Mouse (Mus musculus) CD4-positive, CD25-positive, alpha-beta regulatory T cell, adult 2 months (primary cell): ENCODE results near the gene Sms.

Source experiments
- DNase-seq: peaks from one replicate; pipeline ENCODE4 v3.0.0-alpha.2; 2012; ENCODE audit warnings: low read depth, low spot score

Sms gene

GRCm38 (mm10) chrX:157491944-157492726 lies at the start of gene Sms:
Gene Sms (minus strand): TSS chrX:157492287.
- DNase-seq = peak; percentile 83

- DNase-seq = no peak
Measured at GRCm38 (mm10) chrX:157506400-157506799, 14.3 kb upstream of the Sms start.

GRCm38 (mm10) chrX:157504506-157504905 lies 12.4 kb upstream of the Sms start:
- no peak for DNase-seq

GRCm38 (mm10) chrX:157501871-157502270 lies 9.8 kb upstream of the Sms start:
- no peak for DNase-seq

- no peak for DNase-seq
Measured at GRCm38 (mm10) chrX:157500004-157500403, 7.9 kb upstream of the Sms start.

GRCm38 (mm10) chrX:157493159-157493558 lies 1.1 kb upstream of the Sms start:
- DNase-seq = no peak

- peak; percentile 70 for DNase-seq
Measured at GRCm38 (mm10) chrX:157491145-157491935, 747 bp downstream of the Sms start.

- DNase-seq = peak; percentile 14
Measured at GRCm38 (mm10) chrX:157490769-157491144, 1.3 kb downstream of the Sms start.

GRCm38 (mm10) chrX:157489871-157490721 lies 2.0 kb downstream of the Sms start:
- no peak for DNase-seq

GRCm38 (mm10) chrX:157488831-157489230 lies 3.3 kb downstream of the Sms start:
- DNase-seq = no peak

- DNase-seq = peak; percentile 71
Measured at GRCm38 (mm10) chrX:157486765-157487164, 5.3 kb downstream of the Sms start.

GRCm38 (mm10) chrX:157482842-157483241 lies 9.2 kb downstream of the Sms start:
- DNase-seq = no peak

GRCm38 (mm10) chrX:157481860-157482259 lies 10.2 kb downstream of the Sms start:
- DNase-seq = no peak

GRCm38 (mm10) chrX:157477328-157477727 lies 14.8 kb downstream of the Sms start:
- DNase-seq = no peak

- DNase-seq = no peak
Measured at GRCm38 (mm10) chrX:157476153-157476810, 15.8 kb downstream of the Sms start.

GRCm38 (mm10) chrX:157471711-157472660 lies 20.1 kb downstream of the Sms start:
- no peak for DNase-seq

GRCm38 (mm10) chrX:157468795-157469194 lies 23.3 kb downstream of the Sms start:
- no peak for DNase-seq

GRCm38 (mm10) chrX:157468055-157468454 lies 24.0 kb downstream of the Sms start:
- no peak for DNase-seq

GRCm38 (mm10) chrX:157465949-157466348 lies 26.1 kb downstream of the Sms start:
- no peak for DNase-seq

GRCm38 (mm10) chrX:157462716-157463115 lies 29.4 kb downstream of the Sms start:
- DNase-seq = peak; percentile 42
